Mouse (Mus musculus) forebrain, embryonic 11.5 days (tissue): ENCODE data around the gene Agpat2. TPM values are rescaled to one million over a fixed set of nuclear protein-coding genes. Genes with fewer than 3 reads are reported as not detected.

Source experiments
- ATAC-seq: fragments of 200-750 bp; cut with Nextera tagmentation; replicated peaks from 2 replicates; pipeline ENCODE4 v1.8.0; 2017; ENCODE audit warnings: moderate TSS enrichment; ENCODE audit not compliant: low FRiP score
- DNase-seq: peaks from one replicate; pipeline ENCODE4 v3.0.0-alpha.2; 2017; ENCODE audit warnings: low spot score
- H3K27ac ChIP-seq: fragments of 300-500 bp; sonication (generic); 2 replicates; pipeline ENCODE4 v1.5.1; 2014; ENCODE audit warnings: low read depth, low read length
- H3K27me3 ChIP-seq: fragments of 300-500 bp; sonication (generic); 2 replicates; pipeline ENCODE4 v1.6.1; 2014; ENCODE audit warnings: mild to moderate bottlenecking, low read length, mixed read lengths; ENCODE audit not compliant: control insufficient read depth, insufficient read depth
- H3K36me3 ChIP-seq: fragments of 300-500 bp; sonication (generic); 2 replicates; pipeline ENCODE4 v1.6.1; 2014; ENCODE audit warnings: mild to moderate bottlenecking, low read length, moderate library complexity, mixed read lengths; ENCODE audit not compliant: control insufficient read depth, insufficient read depth
- H3K4me1 ChIP-seq: fragments of 300-500 bp; sonication (generic); replicated peaks from 2 replicates; pipeline ENCODE4 v1.6.1; 2014; ENCODE audit warnings: low read length, mixed read lengths; ENCODE audit not compliant: control insufficient read depth, insufficient read depth
- H3K4me2 ChIP-seq: fragments of 300-500 bp; sonication (generic); 2 replicates; pipeline ENCODE4 v1.6.1; 2014; ENCODE audit warnings: low read depth, mild to moderate bottlenecking, low read length, moderate library complexity, mixed read lengths; ENCODE audit not compliant: severe bottlenecking
- H3K4me3 ChIP-seq: fragments of 300-500 bp; sonication (generic); 2 replicates; pipeline ENCODE4 v1.5.1; 2014; ENCODE audit warnings: low read depth, low read length
- H3K9ac ChIP-seq: fragments of 300-500 bp; sonication (generic); 2 replicates; pipeline ENCODE4 v1.6.1; 2014; ENCODE audit warnings: low read length
- H3K9me3 ChIP-seq: fragments of 300-500 bp; sonication (generic); 2 replicates; pipeline ENCODE4 v1.6.1; 2016; ENCODE audit warnings: low read length, mixed read lengths; ENCODE audit not compliant: control insufficient read depth
- WGBS: fragments of 180-500 bp; shearing (Covaris S2); extraction: QIAGEN DNeasy Blood & Tissue Kit; methylation state at CpG from one replicate; pipeline ENCODE4 v1.1.7; 2014; 5-methylcytosine and 5-hydroxymethylcytosine counted together
- polyA plus RNA-seq: library from polyadenylated mRNA; unstranded; fragments of >200 nt; fragmentation: Nextera tagmentation; extraction: Ambion mirVana; gene quantifications from 2 replicates; pipeline ENCODE4 v1.2.1, GENCODE M21; 2014

Gene Agpat2
- polyA plus RNA-seq, 1 experiment from 2014 or later: 6.0 TPM

- Histone ChIP-seq H3K27me3 (no peaks in the 10 kb centered on the region), H3K4me2 (no peak overlapping the region), H3K4me1 (no peaks in the 10 kb centered on the region), H3K27ac (no peak overlapping the region), H3K9me3 (no peaks in the 10 kb centered on the region), H3K36me3 (no peaks in the 10 kb centered on the region), H3K9ac (no peak overlapping the region), H3K4me3 (no peak overlapping the region)
- ATAC-seq (no peak; the same call in 1 of the 2 replicates), DNase-seq (no peak)
- WGBS: 91% methylated on average over 11 of the region's 11 CpGs
Measured at GRCm38 (mm10) chr2:26595725-26596435, 8.3 kb downstream of the Agpat2 start.

- Histone ChIP-seq H3K9ac (no peak overlapping the region), H3K36me3 (no peaks in the 10 kb centered on the region), H3K27ac (no peak overlapping the region), H3K9me3 (no peaks in the 10 kb centered on the region), H3K27me3 (no peaks in the 10 kb centered on the region), H3K4me2 (no peak overlapping the region), H3K4me1 (no peaks in the 10 kb centered on the region), H3K4me3 (no peak overlapping the region)
- DNase-seq (no peak), ATAC-seq (no peak)
- 87% methylated on average over 6 of the region's 6 CpGs for whole genome bisulfite sequencing
Measured at GRCm38 (mm10) chr2:26594934-26595724, 9.1 kb downstream of the Agpat2 start.

- no peak overlapping the region for H3K9ac ChIP-seq
- H3K27ac ChIP-seq: no peak overlapping the region
- no peaks in the 10 kb centered on the region for H3K36me3 ChIP-seq
- no peak for ATAC-seq
- DNase-seq: no peak
- H3K9me3 ChIP-seq: no peaks in the 10 kb centered on the region
- no peak overlapping the region for H3K4me2 ChIP-seq
- WGBS: 91% methylated on average over 7 of the region's 7 CpGs
- no peaks in the 10 kb centered on the region for H3K4me1 ChIP-seq
- H3K4me3 ChIP-seq: no peak overlapping the region
- no peaks in the 10 kb centered on the region for H3K27me3 ChIP-seq
Measured at GRCm38 (mm10) chr2:26594461-26594933, 9.7 kb downstream of the Agpat2 start.

GRCm38 (mm10) chr2:26594022-26594346, 10.2 kb downstream of the Agpat2 start:
- H3K4me3 ChIP-seq: no peak overlapping the region
- no peaks in the 10 kb centered on the region for H3K9me3 ChIP-seq
- no peaks in the 10 kb centered on the region for H3K4me1 ChIP-seq
- H3K27ac ChIP-seq: no peak overlapping the region
- DNase-seq (no peak), ATAC-seq (no peak)
- no peak overlapping the region for H3K4me2 ChIP-seq
- no peaks in the 10 kb centered on the region for H3K36me3 ChIP-seq
- no peaks in the 10 kb centered on the region for H3K27me3 ChIP-seq
- WGBS: 69% methylated on average over 9 of the region's 9 CpGs
- H3K9ac ChIP-seq: no peak overlapping the region

GRCm38 (mm10) chr2:26593211-26594021, 10.8 kb downstream of the Agpat2 start:
- no peak for DNase-seq
- H3K27me3 ChIP-seq: no peaks in the 10 kb centered on the region
- no peaks in the 10 kb centered on the region for H3K9me3 ChIP-seq
- no peak overlapping the region for H3K4me2 ChIP-seq
- H3K9ac ChIP-seq: no peak overlapping the region
- no peak overlapping the region for H3K27ac ChIP-seq
- no peak overlapping the region for H3K4me3 ChIP-seq
- H3K36me3 ChIP-seq: no peaks in the 10 kb centered on the region
- WGBS: 77% methylated on average over 9 of the region's 9 CpGs
- no peak for ATAC-seq
- H3K4me1 ChIP-seq: no peaks in the 10 kb centered on the region

GRCm38 (mm10) chr2:26591416-26591815, 12.8 kb downstream of the Agpat2 start:
- H3K27ac ChIP-seq: no peak overlapping the region
- H3K9ac ChIP-seq: no peak overlapping the region
- DNase-seq (no peak), ATAC-seq (no peak)
- no peaks in the 10 kb centered on the region for H3K27me3 ChIP-seq
- no peaks in the 10 kb centered on the region for H3K36me3 ChIP-seq
- no peak overlapping the region for H3K4me2 ChIP-seq
- 91% methylated on average over 12 of the region's 12 CpGs for WGBS
- no peaks in the 10 kb centered on the region for H3K9me3 ChIP-seq
- 0 out of 2 replicates have a peak, but pooled peaks cover 2% of the 10 kb centered on the region for H3K4me1 ChIP-seq
- H3K4me3 ChIP-seq: no peak overlapping the region

- H3K36me3 ChIP-seq: no peaks in the 10 kb centered on the region
- ATAC-seq (no peak), DNase-seq (no peak)
- H3K4me3 ChIP-seq: no peak overlapping the region
- 93% methylated on average over 7 of the region's 7 CpGs for WGBS
- H3K27me3 ChIP-seq: no peaks in the 10 kb centered on the region
- no peak overlapping the region for H3K27ac ChIP-seq
- H3K9ac ChIP-seq: no peak overlapping the region
- H3K9me3 ChIP-seq: no peaks in the 10 kb centered on the region
- no peak overlapping the region for H3K4me2 ChIP-seq
- peaks cover 2% of the 10 kb centered on the region; the same call in 1 of the 2 replicates for H3K4me1 ChIP-seq
Measured at GRCm38 (mm10) chr2:26590962-26591361, 13.3 kb downstream of the Agpat2 start.

GRCm38 (mm10) chr2:26590282-26590681, 13.9 kb downstream of the Agpat2 start:
- Histone ChIP-seq H3K4me2 (no peak overlapping the region), H3K36me3 (no peaks in the 10 kb centered on the region), H3K9me3 (no peaks in the 10 kb centered on the region), H3K27me3 (no peaks in the 10 kb centered on the region), H3K27ac (no peak overlapping the region), H3K4me3 (no peak overlapping the region), H3K9ac (no peak overlapping the region), H3K4me1 (peaks cover 2% of the 10 kb centered on the region; the same call in 1 of the 2 replicates)
- 93% methylated on average over 7 of the region's 7 CpGs for WGBS
- DNase-seq (no peak), ATAC-seq (no peak)
